Mouse (Mus musculus) kidney, adult 2 months (tissue): Measurements from ENCODE around the gene Abca5.

Experiments
- CTCF ChIP-seq: fragments of 200-500 bp; conservative IDR thresholded peaks from 2 replicates; pipeline ENCODE4 v1.5.1; 2011; ENCODE audit warnings: low read depth, mild to moderate bottlenecking, control low read depth, low read length, moderate library complexity, mixed read lengths; ENCODE audit not compliant: insufficient read depth, insufficient read length
- POLR2A ChIP-seq: fragments of 200-500 bp; IDR thresholded peaks from one replicate; pipeline ENCODE4 v1.6.1; 2011; ENCODE audit warnings: low read depth, low read length, control low read depth

- TF ChIP-seq CTCF (peak; percentile 35; the same call in 1 of the 2 replicates), POLR2A (peak; percentile 25)
These were observed 42.3 kb upstream of the Abca5 start for GRCm38 (mm10) chr11:110379661-110380309.
